Mouse (Mus musculus) brain, adult 2 months (tissue): ENCODE results near the gene 2310079G19Rik.

Experiments used
- DNase-seq: peaks from one replicate; pipeline ENCODE4 v3.0.0; 2011; ENCODE audit warnings: low read depth, low spot score

Gene 2310079G19Rik

DNA sequence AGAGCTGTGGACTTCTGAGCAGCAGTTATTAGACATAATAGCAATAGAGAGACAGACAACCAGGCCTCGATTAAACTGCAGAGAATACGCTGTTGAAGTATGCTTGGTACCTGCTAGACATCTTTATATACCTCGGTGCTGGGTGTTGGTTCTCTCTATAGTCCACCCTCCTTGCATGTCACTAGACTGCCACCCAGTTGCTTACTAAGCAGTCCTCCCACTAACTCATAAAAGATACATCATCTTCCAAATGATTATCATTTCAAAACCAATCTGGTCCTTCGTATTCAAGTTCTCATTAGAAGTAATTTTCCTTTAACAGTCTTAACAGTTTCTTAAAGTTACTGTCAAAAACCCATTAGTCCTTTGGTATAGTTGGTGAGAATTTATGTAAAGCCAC, at the start of gene 2310079G19Rik:
Gene 2310079G19Rik, minus strand, starts transcription at position 101 of the 400 bp plus-strand sequence.
- no peak for DNase-seq

DNA sequence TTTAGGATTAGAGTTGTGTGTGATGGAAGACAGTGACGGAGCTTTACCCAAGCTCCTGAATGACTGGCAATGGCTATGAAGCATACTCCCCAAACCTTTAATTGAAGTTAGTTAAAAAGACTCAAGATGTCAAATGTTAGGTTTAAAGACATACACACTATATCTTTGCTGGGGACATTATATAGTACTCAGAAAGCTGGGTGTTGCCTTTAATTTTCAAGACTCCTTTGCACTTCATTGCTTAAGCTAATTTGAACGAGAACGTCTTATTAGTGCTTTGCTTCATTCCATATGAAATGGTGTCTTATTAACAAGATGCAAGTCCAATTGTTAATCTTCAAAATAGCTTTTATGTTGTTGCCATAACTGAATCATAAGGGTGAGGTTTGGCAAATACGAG, 44.1 kb upstream of the 2310079G19Rik start, which contains the start of gene Krtap27-1:
Gene Krtap27-1, minus strand, starts transcription at position 101 of the 400 bp plus-strand sequence.
- DNase-seq: no peak

DNA sequence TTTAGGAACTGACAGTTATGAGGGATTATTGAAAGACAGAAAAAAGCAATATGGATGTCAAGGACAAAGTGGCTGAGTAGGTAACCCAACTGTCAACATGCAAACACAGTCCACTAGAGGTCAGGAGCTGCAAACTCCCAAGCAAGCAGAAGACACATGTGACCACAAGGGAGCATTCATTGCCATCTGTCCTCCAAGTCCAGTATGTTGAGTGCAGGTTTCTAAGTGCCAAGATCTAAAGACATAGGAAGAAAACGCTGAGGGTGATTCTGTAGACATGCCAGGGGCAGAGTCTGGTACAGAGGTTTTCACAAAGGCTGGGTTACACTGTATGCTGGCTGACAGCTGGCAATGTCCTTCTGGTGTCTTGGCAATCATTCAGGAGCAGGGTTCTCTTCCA, 30.0 kb upstream of the 2310079G19Rik start:
- DNase-seq: peak; percentile 26

DNA sequence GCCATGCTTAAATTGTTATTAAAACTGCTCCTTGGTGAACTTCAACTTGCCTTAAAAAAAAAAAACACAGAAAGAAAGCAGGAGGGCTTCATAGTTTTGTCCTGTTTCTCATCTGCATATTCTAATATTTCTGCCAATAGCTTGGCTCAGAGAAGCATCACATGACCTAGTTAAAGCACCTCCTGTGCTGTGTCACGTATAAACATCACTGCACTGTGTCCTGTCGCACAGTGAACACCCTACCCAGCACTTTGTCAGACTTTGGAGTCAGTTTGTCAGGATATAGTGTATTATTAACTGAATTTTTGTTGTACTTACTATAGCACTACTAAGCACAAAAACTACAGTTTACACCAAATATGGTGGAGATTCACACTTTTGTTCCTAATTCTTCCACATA, 24.5 kb upstream of the 2310079G19Rik start:
- no peak for DNase-seq

DNA sequence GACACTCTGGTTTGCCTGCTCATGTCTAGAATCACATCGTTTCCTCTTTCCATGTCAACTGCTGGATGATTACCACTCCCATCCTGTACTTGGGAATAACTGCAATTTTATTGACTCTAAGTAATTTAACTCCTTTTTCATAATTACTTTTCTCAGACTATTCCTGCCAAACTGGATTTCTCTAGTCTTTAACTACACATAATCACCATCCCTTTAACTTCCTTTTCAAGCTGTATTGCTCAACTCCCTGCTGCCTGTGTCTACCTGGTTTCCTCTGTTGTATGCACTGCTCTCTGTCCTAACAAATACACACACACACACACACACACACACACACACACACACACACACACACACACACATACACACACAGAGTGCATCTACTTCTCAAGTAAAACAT, 23.6 kb upstream of the 2310079G19Rik start:
- DNase-seq: no peak

DNA sequence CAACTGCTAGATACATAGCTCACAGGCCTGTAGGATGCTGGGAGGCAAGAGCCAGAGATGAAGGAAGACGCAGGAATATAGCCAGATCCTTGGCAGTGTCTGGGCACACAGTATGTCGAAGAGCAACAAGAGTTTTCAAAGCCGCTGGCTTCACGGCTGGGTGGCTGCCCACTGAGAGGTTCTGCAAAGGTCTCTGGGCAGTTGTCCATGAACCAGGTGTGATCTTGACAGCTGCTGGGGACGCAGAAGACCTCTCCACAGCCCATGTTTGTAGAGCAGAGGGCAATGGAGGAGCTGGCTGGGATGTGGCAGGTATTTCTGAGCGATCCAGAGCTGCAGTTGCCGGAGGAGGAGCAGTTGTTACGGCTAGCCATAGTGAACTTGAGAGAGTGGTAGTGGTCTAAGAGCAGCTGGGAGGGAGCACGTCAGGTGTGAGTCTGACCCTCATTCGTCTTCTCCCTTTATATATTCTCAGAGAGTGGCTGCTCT, 19.9 kb upstream of the 2310079G19Rik start, which contains the start of gene Krtap26-1:
Gene Krtap26-1, minus strand, starts transcription at position 439 of the 489 bp plus-strand sequence.
- DNase-seq: no peak

DNA sequence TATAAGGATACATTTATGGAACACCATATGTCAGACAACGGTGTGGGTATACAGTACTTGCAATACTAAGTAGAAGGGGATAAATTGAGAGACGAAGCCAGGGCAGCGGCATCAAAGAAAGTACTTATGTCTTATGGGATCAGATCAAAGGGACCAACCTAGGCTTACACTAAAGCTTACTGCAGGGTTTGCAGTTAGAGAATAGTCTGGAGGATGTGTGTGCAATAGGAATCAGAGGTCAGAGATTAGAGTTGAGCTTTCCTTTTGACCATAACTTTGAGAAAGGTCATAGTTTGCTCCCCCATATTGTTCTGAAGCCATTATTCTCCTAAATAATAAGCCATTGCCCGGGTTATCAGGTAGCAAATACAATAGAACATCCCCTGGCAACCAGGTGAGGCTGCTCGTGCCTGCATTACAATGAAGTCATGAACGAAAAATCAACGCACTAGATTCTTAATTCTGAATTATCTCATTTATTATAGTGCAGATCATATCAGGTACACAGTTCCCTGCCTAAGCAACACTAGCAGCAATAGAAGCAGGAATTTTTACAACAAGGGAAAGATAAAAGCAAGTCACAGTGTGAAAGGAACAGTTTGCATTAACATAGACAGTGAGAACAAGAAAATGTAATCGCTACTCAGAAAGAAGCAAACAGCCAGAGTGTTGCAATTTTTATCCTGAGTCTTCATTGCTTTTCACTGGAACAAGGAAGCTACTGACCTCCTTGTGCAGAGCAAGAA, 19.1 kb upstream of the 2310079G19Rik start:
- DNase-seq: peak; percentile 2

DNA sequence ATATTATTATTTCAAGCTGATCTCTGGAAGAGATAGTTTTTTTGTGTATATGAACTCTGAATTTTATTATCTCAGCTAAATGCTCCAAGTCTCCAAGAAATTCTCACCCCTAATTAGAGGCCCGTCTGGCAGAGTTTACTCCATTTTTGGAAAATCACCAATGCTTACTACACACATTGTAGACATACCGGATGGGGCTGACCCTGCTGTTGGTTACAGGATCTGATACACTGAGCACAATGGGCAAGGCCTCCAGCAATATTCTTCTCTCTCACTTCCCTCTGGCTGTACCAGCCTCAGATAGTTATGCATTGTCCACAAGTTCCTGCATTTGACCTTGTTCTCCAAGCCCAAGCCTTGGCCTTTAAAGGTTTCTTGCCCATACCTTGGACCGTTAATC, 12.6 kb upstream of the 2310079G19Rik start:
- no peak for DNase-seq

DNA sequence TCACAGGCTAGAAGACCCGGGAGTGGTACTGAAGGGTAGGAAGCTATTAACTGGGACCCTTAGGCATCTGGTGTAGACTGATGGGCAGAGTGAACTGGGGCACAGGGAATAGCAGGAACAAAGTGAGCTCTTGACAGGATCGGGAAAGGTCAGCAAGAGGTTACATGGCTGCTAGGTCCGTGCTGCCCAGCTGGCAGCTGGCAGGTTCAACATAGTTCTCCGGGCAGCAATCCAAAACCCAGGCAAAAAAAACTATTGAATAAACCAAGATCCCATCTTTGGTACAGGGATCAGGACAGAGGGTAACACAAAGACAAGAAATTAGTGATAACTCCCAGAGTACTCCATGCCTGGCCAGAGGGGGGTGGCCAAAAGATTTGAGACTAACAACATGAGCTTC, 7.7 kb upstream of the 2310079G19Rik start:
- peak; percentile 15 for DNase-seq

DNA sequence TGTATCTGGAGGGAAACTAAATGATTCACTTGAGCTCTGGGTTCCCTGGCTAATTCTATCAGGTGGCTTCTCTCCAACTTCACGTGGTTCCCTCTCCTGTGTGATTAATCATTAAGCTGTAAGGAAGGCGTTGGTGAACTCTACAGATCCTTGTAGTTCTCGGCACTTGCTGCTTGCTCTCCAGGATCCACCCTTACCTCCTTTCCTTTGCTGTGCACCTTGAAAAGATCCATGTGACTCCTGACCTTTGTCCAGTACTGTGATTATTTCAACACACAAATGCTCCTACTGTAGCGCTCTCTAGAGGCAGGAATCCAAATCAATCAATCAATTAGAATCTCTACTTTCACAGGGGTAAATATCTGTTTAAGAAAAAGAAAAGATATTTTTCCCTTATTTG, 4.0 kb upstream of the 2310079G19Rik start:
- DNase-seq: no peak

DNA sequence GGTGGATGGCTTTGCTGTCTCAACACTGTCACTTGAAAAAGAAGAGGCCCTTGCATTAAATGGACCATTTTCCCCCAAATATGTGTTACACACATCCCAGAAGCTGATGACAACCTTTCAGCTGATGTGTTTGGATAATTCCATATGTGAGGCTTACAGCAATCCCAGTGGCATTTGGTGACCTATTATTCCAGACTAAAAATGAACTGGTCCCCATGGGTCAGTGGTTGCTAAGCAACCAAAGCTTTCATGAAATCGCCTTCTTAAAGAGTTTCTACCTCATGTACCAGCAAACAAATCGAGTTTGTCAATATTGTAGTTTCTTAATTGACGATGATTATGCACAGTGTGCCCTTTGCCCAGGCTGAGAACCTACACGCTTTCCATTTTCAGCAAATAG, 14.8 kb downstream of the 2310079G19Rik start:
- DNase-seq: peak; percentile 14

DNA sequence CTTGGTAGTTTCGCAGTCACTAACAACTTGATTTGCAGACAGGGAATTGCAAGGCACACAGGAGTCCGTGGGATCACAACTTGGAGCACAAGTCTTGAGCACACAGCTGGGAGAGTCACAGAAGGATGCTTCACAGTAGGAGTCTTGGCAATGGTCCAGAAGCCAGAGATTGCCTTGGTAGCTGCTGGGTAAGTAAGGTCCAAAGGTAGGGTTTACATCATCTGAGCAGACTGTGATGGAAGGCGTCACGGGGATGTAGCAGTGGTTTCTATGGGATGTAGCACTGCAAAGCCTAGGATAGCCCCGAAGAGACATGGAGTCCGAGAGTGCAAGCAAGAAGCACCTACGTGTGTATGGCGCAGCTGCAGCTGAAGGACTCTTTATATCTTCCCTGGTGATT, 15.5 kb downstream of the 2310079G19Rik start, which contains the start of gene Krtap24-1:
Gene Krtap24-1, minus strand, starts transcription at position 358 of the 400 bp plus-strand sequence.
- DNase-seq: peak; percentile 6

DNA sequence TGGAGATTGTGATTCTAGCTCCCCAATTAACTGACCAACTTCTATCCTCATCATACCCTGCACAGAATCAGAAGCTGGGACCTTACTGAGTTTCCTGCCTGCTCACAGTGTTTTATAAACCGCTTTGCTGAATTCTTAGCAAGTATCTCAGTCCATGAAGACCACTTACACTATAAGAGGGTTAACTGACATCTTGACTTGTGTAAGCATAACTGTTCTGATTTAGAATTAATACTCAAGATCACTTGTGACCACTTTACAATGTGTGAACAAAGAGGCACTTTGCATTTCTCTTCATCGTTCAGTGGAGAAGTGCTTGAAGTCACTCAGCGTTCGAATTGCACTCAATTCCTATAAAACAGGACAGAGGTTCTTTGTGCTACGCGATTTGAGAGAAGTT, 22.9 kb downstream of the 2310079G19Rik start:
- DNase-seq: no peak

DNA sequence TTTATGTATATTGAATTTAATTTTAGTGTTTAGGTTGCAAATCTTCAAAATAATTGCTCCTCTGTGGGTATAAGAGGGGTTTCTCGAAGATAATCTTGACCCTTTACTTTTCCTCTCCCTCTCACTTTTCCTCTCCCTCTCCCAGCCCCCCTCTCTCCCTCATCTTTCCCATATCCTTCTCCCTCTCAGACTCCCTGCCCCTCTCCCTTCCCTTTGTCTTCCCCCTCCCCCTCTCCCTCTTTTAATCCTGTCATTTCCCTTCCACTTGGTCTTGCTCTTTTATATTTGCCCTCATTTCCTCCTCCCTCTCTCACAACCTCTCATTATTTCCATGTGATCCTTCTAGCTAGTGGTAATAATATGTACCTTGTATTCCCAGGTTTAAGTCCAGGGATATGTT, 25.0 kb downstream of the 2310079G19Rik start:
- no peak for DNase-seq

DNA sequence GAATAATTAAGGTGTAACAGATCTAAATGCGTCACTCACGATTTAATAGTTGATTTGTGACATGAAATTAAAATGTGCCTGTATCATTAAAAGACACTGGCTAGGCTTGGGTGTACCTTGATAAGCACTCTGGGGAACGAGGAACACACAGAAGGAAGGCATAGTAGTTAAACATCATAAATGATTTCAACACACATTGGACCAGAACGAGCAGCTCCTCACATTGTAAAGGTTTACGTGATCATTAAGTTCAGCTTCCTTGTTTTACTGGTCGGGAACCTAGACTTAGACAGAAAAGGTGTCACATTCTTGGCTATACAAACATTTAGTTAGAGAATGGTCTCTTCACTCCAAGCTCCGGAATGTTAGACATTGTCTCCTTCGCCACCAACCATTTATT, 27.2 kb downstream of the 2310079G19Rik start:
- no peak for DNase-seq

DNA sequence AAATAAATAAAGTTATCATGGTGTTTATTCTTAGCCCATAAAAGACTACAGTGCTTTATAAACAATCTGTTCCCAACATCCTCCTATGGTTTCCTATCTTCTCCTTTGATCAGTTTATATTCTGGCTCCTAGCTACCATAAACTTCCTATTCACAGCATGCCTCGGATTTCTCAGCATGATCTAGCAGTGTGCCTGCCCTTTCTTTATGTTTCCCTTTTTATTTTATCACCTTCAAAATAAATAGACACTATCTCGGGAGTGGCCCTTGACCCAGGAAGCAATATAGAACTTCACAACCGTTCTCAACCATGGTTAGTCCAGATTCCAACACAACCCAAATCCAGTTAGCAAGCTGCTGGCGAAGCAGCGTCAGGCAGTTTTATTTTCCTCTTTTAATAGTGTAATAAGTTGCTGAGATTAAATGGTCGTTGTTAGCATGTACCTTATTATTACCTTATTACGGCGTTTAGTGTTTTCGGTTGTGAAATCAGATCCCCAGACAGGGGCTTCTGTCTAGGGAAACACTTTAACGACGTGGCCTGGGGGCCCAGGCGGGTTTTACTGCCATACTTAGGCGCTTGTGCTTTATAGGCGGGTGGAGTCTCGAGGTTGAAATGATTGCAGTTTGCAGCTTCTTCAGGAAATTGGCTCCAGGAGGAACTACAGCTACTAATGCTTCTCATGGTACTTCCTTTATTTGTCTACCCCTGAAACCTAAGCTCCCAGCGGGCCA, 27.8 kb downstream of the 2310079G19Rik start:
- no peak for DNase-seq

DNA sequence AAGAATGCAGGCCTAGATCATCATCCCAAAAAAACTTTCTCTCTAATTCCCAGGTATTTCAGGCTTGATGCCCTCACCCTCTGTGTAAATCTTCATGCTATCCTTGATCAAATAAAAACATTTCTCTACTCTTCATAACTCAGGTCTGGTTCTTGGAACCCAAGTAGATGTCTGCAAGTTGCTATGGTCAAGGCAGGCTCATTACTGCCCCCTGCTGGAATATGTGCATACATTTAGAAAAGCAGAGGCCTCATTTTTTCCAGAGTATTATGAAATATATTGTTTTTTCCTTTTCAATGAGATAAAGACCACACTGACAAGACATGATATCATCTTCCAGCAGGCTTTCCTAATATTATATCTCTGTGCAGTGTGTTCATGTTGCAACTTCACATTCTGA, 34.7 kb downstream of the 2310079G19Rik start:
- peak; percentile 13 for DNase-seq

DNA sequence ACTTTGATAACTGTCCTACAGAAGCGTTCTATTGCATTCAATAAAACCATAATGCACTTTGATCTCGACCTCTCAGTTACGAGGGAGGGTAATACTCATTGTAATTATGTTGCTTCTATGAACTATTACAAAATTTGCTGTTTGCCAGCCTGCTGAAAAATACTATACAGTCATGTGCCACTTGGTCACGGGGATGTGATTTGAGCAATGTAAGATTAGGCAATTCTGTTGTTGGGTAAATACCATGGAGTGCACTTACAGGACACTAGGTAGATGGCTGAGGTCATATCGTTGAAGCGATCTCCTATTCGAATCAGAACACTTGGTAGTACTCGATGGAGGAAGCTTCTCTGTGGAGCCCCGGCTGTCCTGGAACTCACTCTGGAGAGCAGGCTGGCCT, 44.1 kb downstream of the 2310079G19Rik start:
- DNase-seq: no peak
